Mouse (Mus musculus) liver, postnatal 0 days (tissue): ENCODE measurements around the gene Ptger1.

Experiments
- CTCF ChIP-seq: sonication (generic); IDR thresholded peaks from 2 replicates; pipeline ENCODE4 v1.5.1; 2016; ENCODE audit warnings: antibody characterized with exemption, low read depth
- EP300 ChIP-seq: IDR thresholded peaks from 2 replicates; pipeline ENCODE4 v1.6.1; 2016; ENCODE audit warnings: antibody characterized with exemption, low read depth, mild to moderate bottlenecking

DNA sequence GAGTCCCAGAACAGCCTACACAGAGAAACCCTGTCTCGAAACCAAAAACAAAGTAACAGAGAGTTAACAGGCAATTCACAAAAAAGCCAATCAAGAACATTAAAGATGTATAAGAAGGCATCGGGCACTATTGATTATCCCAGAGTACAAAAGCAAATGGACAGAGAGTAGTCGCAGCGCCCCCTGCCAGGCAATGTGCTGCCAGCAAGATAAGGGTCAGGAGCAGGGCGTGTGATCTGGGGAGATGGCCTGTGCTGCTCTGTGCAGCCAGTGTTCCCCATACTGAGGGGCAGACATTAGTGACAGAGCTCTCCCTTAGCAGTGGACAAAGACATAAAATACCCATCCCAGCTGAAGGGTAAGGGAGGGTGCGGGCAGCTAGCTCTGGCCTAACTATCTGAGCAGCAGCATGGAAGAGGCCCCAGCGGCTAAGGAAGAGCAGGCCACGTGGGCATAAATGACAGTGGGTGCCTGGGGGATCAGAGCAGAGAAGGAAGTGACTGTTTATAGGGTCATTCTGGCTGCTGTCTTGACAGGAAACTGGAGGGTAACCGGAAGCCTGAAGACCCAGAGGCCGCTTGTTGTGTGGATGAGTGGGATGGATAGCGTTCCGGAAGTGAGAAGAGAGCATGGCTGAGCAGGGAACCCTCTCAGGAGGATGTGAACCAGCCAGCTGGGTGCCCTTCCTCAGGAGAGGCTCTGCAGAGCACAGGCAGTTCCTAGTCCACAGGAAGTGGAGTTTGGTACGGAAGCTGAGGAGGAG lies 9.8 kb upstream of the Ptger1 start:
- TF ChIP-seq CTCF (peak; percentile 76), EP300 (no peak; the same call in 1 of the 2 replicates)
